Mouse (Mus musculus) CH12.LX (cell line): Measurements from ENCODE around the gene Gbe1. TPM values are rescaled to one million over a fixed set of nuclear protein-coding genes. Genes with fewer than 3 reads are reported as not detected.

ENCODE experiments used
- DNase-seq: peaks from one replicate; pipeline ENCODE4 v3.0.0-alpha.2; 2013; ENCODE audit errors: extremely low read depth
- H3K27ac ChIP-seq: 2 replicates; pipeline ENCODE4 v1.5.1; 2012; ENCODE audit warnings: low read depth, mild to moderate bottlenecking, control low read depth, moderate library complexity; ENCODE audit not compliant: insufficient read depth
- H3K27me3 ChIP-seq: replicated peaks from 2 replicates; pipeline ENCODE3; 2012; ENCODE audit warnings: inconsistent platforms
- H3K36me3 ChIP-seq, 2 experiments: replicated peaks in 1 of 2; 2 replicates each; pipeline versions ENCODE3 to v1.6.1; 2012; ENCODE audit warnings: inconsistent platforms in 1 of 2, low read length in 1 of 2, mild to moderate bottlenecking in 1 of 2, mixed read lengths in 1 of 2, moderate library complexity in 1 of 2; ENCODE audit not compliant: control insufficient read depth in 1 of 2, insufficient read depth in 1 of 2
- H3K4me1 ChIP-seq, 2 experiments: 2 replicates each; pipeline ENCODE4 v1.6.1; 2012; ENCODE audit warnings: inconsistent platforms in 1 of 2, moderate library complexity in 1 of 2; ENCODE audit not compliant: insufficient read depth in 2 of 2, control insufficient read depth in 1 of 2
- H3K4me2 ChIP-seq: 2 replicates; pipeline ENCODE4 v1.6.1; 2012; ENCODE audit warnings: low read depth, mild to moderate bottlenecking, control low read depth; ENCODE audit not compliant: poor library complexity, insufficient read depth, severe bottlenecking
- H3K4me3 ChIP-seq, 3 experiments: fragments of 150-350 bp in 1 of 3; sonication (generic) in 1 of 3; replicated peaks in 1 of 3; 2 replicates each; pipeline versions ENCODE3 to v1.5.1; 2011 to 2012; ENCODE audit warnings: low read depth in 2 of 3, low read length in 2 of 3, mild to moderate bottlenecking in 2 of 3, moderate library complexity in 2 of 3, control low read depth in 1 of 3, improper control_type of control experiment in 1 of 3, inconsistent platforms in 1 of 3, mixed read lengths in 1 of 3; ENCODE audit not compliant: poor library complexity in 1 of 3
- H3K79me2 ChIP-seq: replicated peaks from 2 replicates; pipeline ENCODE4 v1.6.1; 2012; ENCODE audit warnings: mild to moderate bottlenecking, moderate library complexity; ENCODE audit not compliant: control insufficient read depth, poor library complexity, insufficient read depth, severe bottlenecking; ENCODE audit errors: extremely low read depth
- H3K9ac ChIP-seq: 2 replicates; pipeline ENCODE4 v1.6.1; 2012; ENCODE audit warnings: low read depth, mild to moderate bottlenecking, control low read depth, moderate library complexity; ENCODE audit not compliant: insufficient read depth
- H3K9me3 ChIP-seq: replicated peaks from 2 replicates; pipeline ENCODE3; 2012; ENCODE audit warnings: low read length, inconsistent platforms, mixed read lengths
- BHLHE40 ChIP-seq: IDR thresholded peaks from 2 replicates; pipeline ENCODE4 v1.6.1; 2011; ENCODE audit warnings: mild to moderate bottlenecking, low read depth, low read length, improper control_type of control experiment
- CHD1 ChIP-seq: IDR thresholded peaks from 2 replicates; pipeline ENCODE4 v1.6.1; 2012; ENCODE audit warnings: low read depth, low read length, improper control_type of control experiment, inconsistent platforms
- E2F4 ChIP-seq: IDR thresholded peaks from 2 replicates; pipeline ENCODE4 v1.6.1; 2011; ENCODE audit warnings: low read depth, low read length, improper control_type of control experiment; ENCODE audit not compliant: insufficient replicate concordance
- ETS1 ChIP-seq: conservative IDR thresholded peaks from 2 replicates; pipeline ENCODE4 v1.6.1; 2012; ENCODE audit warnings: low read depth, mild to moderate bottlenecking, inconsistent platforms, low read length, improper control_type of control experiment, moderate library complexity
- HCFC1 ChIP-seq: IDR thresholded peaks from 2 replicates; pipeline ENCODE4 v1.6.1; 2012; ENCODE audit warnings: low read depth, mild to moderate bottlenecking, inconsistent platforms, low read length, improper control_type of control experiment
- IRF4 ChIP-seq: IDR thresholded peaks from 2 replicates; pipeline ENCODE4 v1.6.1; 2014; ENCODE audit warnings: low read depth, mild to moderate bottlenecking, inconsistent platforms, low read length, improper control_type of control experiment
- MAFK ChIP-seq: IDR thresholded peaks from 2 replicates; pipeline ENCODE4 v1.6.1; 2011; ENCODE audit warnings: low read length, improper control_type of control experiment; ENCODE audit not compliant: insufficient replicate concordance
- MAX ChIP-seq: IDR thresholded peaks from 2 replicates; pipeline ENCODE4 v1.6.1; 2011; ENCODE audit warnings: low read length, improper control_type of control experiment
- MAZ ChIP-seq: IDR thresholded peaks from 2 replicates; pipeline ENCODE4 v1.6.1; 2012; ENCODE audit warnings: low read depth, mild to moderate bottlenecking, inconsistent platforms, low read length, improper control_type of control experiment, moderate library complexity
- MEF2A ChIP-seq: IDR thresholded peaks from 2 replicates; pipeline ENCODE4 v1.6.1; 2014; ENCODE audit warnings: low read depth, mild to moderate bottlenecking, inconsistent platforms, low read length, improper control_type of control experiment, borderline replicate concordance
- MXI1 ChIP-seq: IDR thresholded peaks from 2 replicates; pipeline ENCODE4 v1.6.1; 2011; ENCODE audit warnings: mild to moderate bottlenecking, low read depth, low read length, improper control_type of control experiment
- MYC ChIP-seq: IDR thresholded peaks from 2 replicates; pipeline ENCODE4 v1.6.1; 2011; ENCODE audit warnings: low read depth, mild to moderate bottlenecking, improper control_type of control experiment, low read length
- NELFE ChIP-seq: IDR thresholded peaks from 2 replicates; pipeline ENCODE4 v1.6.1; 2011; ENCODE audit warnings: low read depth, low read length, improper control_type of control experiment
- SIN3A ChIP-seq: IDR thresholded peaks from 2 replicates; pipeline ENCODE4 v1.6.1; 2012; ENCODE audit warnings: low read length, improper control_type of control experiment, inconsistent platforms
- SMC3 ChIP-seq: IDR thresholded peaks from 2 replicates; pipeline ENCODE4 v1.6.1; 2011; ENCODE audit warnings: low read depth, low read length, improper control_type of control experiment
- USF1 ChIP-seq: IDR thresholded peaks from 2 replicates; pipeline ENCODE4 v1.6.1; 2014; ENCODE audit warnings: low read depth, mild to moderate bottlenecking, inconsistent platforms, low read length, improper control_type of control experiment
- ZC3H11A ChIP-seq: IDR thresholded peaks from 2 replicates; pipeline ENCODE4 v1.6.1; 2012; ENCODE audit warnings: low read depth, mild to moderate bottlenecking, inconsistent platforms, low read length, improper control_type of control experiment
- ZKSCAN1 ChIP-seq: IDR thresholded peaks from 2 replicates; pipeline ENCODE4 v1.6.1; 2012; ENCODE audit warnings: low read depth, inconsistent platforms, low read length, improper control_type of control experiment, borderline replicate concordance
- ZMIZ1 ChIP-seq: IDR thresholded peaks from 2 replicates; pipeline ENCODE4 v1.6.1; 2012; ENCODE audit warnings: low read depth, mild to moderate bottlenecking, inconsistent platforms, low read length, improper control_type of control experiment
- ZNF384 ChIP-seq: IDR thresholded peaks from 2 replicates; pipeline ENCODE4 v1.6.1; 2012; ENCODE audit warnings: low read depth, low read length, improper control_type of control experiment, inconsistent platforms
- dilution Hi-C: fragments of 300-500 bp; cut with MboI; formaldehyde crosslinking; loops from 2 replicates; pipeline ENCODE4 v1.14.3; 2020; ENCODE audit warnings: low sequenced_read_pairs; ENCODE audit not compliant: extremely low pct_unique_long_range_greater_than_20kb, extremely low pct_ligation_motif_present
- in situ Hi-C: fragments of 300-500 bp; cut with MboI; formaldehyde crosslinking; loops from 3 replicates; pipeline ENCODE4 v1.14.3; 2019; ENCODE audit warnings: low sequenced_read_pairs, low pct_ligation_motif_present, low pct_unique_long_range_greater_than_20kb, mixed read lengths
- polyA plus RNA-seq: library from polyadenylated mRNA; unstranded; fragments of >175 nt; gene quantifications from 2 replicates; pipeline ENCODE4 v1.2.1, GENCODE M21; 2012; ENCODE audit warnings: low read depth; ENCODE audit not compliant: insufficient read length
- total RNA-seq, 2 experiments: library from RNA; depleted of rRNA; stranded (reverse); fragments of 300-350 nt in 1 of 2; fragments of >200 nt in 1 of 2; gene quantifications; 2 replicates each; pipeline ENCODE4 v1.2.3; 2012 to 2014

Gene Gbe1
- total and polyA plus RNA-seq, 3 experiments = not detected

GRCm38 (mm10) chr16:70313496-70313885, 258 bp upstream of the Gbe1 start:
- H3K9me3 ChIP-seq = peaks cover 76% of the 10 kb centered on the region
- no peaks in the 10 kb centered on the region for H3K36me3 ChIP-seq
- no peak overlapping the region for H3K4me3 ChIP-seq
- no peaks in the 10 kb centered on the region for H3K79me2 ChIP-seq
- in situ Hi-C loops = no loop called here
- DNase-seq = no peak
- no peak overlapping the region for H3K4me2 ChIP-seq
- H3K4me1 ChIP-seq = no peaks in the 10 kb centered on the region
- dilution Hi-C loops = no loop called here
- TF ChIP-seq ZKSCAN1 (no peak), IRF4 (no peak), SIN3A (no peak), MAFK (no peak), ZNF384 (no peak), MEF2A (no peak), ZMIZ1 (no peak), MYC (no peak), BHLHE40 (no peak), SMC3 (no peak), MAZ (no peak), ZC3H11A (no peak)
- TF ChIP-seq, all 38 proteins: peak for 0
- H3K27ac ChIP-seq = no peak overlapping the region
- H3K27me3 ChIP-seq = no peaks in the 10 kb centered on the region
- no peak overlapping the region for H3K9ac ChIP-seq

- Histone ChIP-seq H3K27ac (no peak overlapping the region), H3K27me3 (no peaks in the 10 kb centered on the region), H3K4me3 (no peak overlapping the region), H3K4me1 (no peaks in the 10 kb centered on the region), H3K9me3 (peaks cover 76% of the 10 kb centered on the region), H3K4me2 (no peak overlapping the region), H3K79me2 (no peaks in the 10 kb centered on the region), H3K36me3 (no peaks in the 10 kb centered on the region), H3K9ac (no peak overlapping the region)
- DNase-seq = no peak
- in situ Hi-C loops = no loop called here
- dilution Hi-C loops = no loop called here
- TF ChIP-seq HCFC1 = no peak
- TF ChIP-seq MAX = no peak
- TF ChIP-seq CHD1 = no peak
- TF ChIP-seq ETS1 = no peak
- TF ChIP-seq MXI1 = no peak
- TF ChIP-seq IRF4 = no peak
- TF ChIP-seq ZMIZ1 = no peak
- TF ChIP-seq E2F4 = no peak
- no peak for TF ChIP-seq NELFE
- TF ChIP-seq MAFK = no peak
- no peak for TF ChIP-seq USF1
- no peak for TF ChIP-seq MYC
- TF ChIP-seq, all 38 proteins: peak for 0
Observed at GRCm38 (mm10) chr16:70314578-70314930, 805 bp downstream of the Gbe1 start.
